Mouse (Mus musculus) liver, embryonic 14.5 days (tissue): Measurements from ENCODE around the gene Optc. TPM values are rescaled to one million over a fixed set of nuclear protein-coding genes. Genes with fewer than 3 reads are reported as not detected.

Source experiments
- ATAC-seq: fragments of 200-750 bp; cut with Nextera tagmentation; 2 replicates; pipeline ENCODE4 v1.8.0; 2017; ENCODE audit warnings: moderate number of reproducible peaks, mild to moderate bottlenecking, moderate library complexity; ENCODE audit not compliant: insufficient read depth
- DNase-seq, 3 experiments: peaks; one replicate each; pipeline ENCODE4 v3.0.0-alpha.2; 2012 to 2013; ENCODE audit warnings: low read depth in 3 of 3, low spot score in 3 of 3
- H3K27ac ChIP-seq: fragments of 300-500 bp; sonication (generic); 2 replicates; pipeline ENCODE4 v1.5.1; 2014; ENCODE audit warnings: moderate library complexity, mild to moderate bottlenecking, control low read depth, inconsistent platforms
- H3K27me3 ChIP-seq: fragments of 300-500 bp; sonication (generic); 2 replicates; pipeline ENCODE4 v1.6.1; 2014; ENCODE audit warnings: mild to moderate bottlenecking, low read length, moderate library complexity; ENCODE audit not compliant: control insufficient read depth, insufficient read depth
- H3K36me3 ChIP-seq: fragments of 300-500 bp; sonication (generic); replicated peaks from 2 replicates; pipeline ENCODE4 v1.6.1; 2014; ENCODE audit warnings: low read depth; ENCODE audit not compliant: control insufficient read depth, insufficient read depth
- H3K4me1 ChIP-seq, 2 experiments: fragments of 200-500 bp in 1 of 2; fragments of 300-500 bp in 1 of 2; sonication (generic) in 1 of 2; replicated peaks; 2 replicates each; pipeline ENCODE4 v1.6.1; 2012 to 2014; ENCODE audit warnings: antibody characterized with exemption in 1 of 2, inconsistent platforms in 1 of 2, low read length in 1 of 2; ENCODE audit not compliant: control insufficient read depth in 2 of 2, insufficient read depth in 2 of 2
- H3K4me2 ChIP-seq: fragments of 300-500 bp; sonication (generic); 2 replicates; pipeline ENCODE4 v1.6.1; 2014; ENCODE audit warnings: low read depth, mild to moderate bottlenecking, control low read depth, moderate library complexity
- H3K4me3 ChIP-seq, 2 experiments: fragments of 200-500 bp in 1 of 2; fragments of 300-500 bp in 1 of 2; sonication (generic) in 1 of 2; 2 replicates each; pipeline ENCODE4 v1.5.1; 2012 to 2014; ENCODE audit warnings: low read depth in 2 of 2, low read length in 2 of 2, mild to moderate bottlenecking in 2 of 2, control low read depth in 1 of 2, inconsistent platforms in 1 of 2, moderate library complexity in 1 of 2; ENCODE audit not compliant: insufficient read depth in 1 of 2
- H3K9ac ChIP-seq: fragments of 300-500 bp; sonication (generic); replicated peaks from 2 replicates; pipeline ENCODE4 v1.6.1; 2014; ENCODE audit warnings: mild to moderate bottlenecking, control low read depth, moderate library complexity
- H3K9me3 ChIP-seq: fragments of 300-500 bp; sonication (generic); 2 replicates; pipeline ENCODE4 v1.6.1; 2016; ENCODE audit warnings: low read length, mixed read lengths; ENCODE audit not compliant: control insufficient read depth
- CTCF ChIP-seq: IDR thresholded peaks from 2 replicates; pipeline ENCODE4 v1.5.1; 2016; ENCODE audit warnings: antibody characterized with exemption, low read depth, control low read depth
- EP300 ChIP-seq: IDR thresholded peaks from 2 replicates; pipeline ENCODE4 v1.6.1; 2016; ENCODE audit warnings: antibody characterized with exemption, low read depth
- WGBS: fragments of 180-500 bp; shearing (Covaris S2); extraction: QIAGEN DNeasy Blood & Tissue Kit; methylation state at CpG from one replicate; pipeline ENCODE4 v1.1.7; 2014; ENCODE audit not compliant: insufficient replicate concordance; 5-methylcytosine and 5-hydroxymethylcytosine counted together
- polyA plus RNA-seq, 2 experiments: library from polyadenylated mRNA; depleted of rRNA in 1 of 2; stranded (reverse) in 1 of 2; unstranded in 1 of 2; fragments of >200 nt; fragmentation: Nextera tagmentation in 1 of 2; extraction: Ambion mirVana in 1 of 2; gene quantifications; 2 replicates each; pipeline versions ENCODE4 v1.2.1 to v1.2.3; 2012 to 2014

Optc gene
- polyA plus RNA-seq, 2 experiments: 0.11 TPM; not detected in 1

GRCm38 (mm10) chr1:133887538-133888250, 20.1 kb downstream of the Optc start:
- TF ChIP-seq CTCF: no peak
- no peak for TF ChIP-seq EP300
- no peaks in the 10 kb centered on the region for H3K9me3 ChIP-seq
- no peaks in the 10 kb centered on the region for H3K27me3 ChIP-seq
- H3K27ac ChIP-seq: peak overlapping the region; percentile 15
- H3K4me2 ChIP-seq: peak overlapping the region; percentile 43
- peaks cover 44 to 78% of the 10 kb centered on the region in 2 experiments for H3K4me1 ChIP-seq
- peak; percentile 72 for ATAC-seq
- H3K9ac ChIP-seq: no peak overlapping the region
- peak in 1 of 3 experiments; percentile 60 for DNase-seq
- 20% methylated on average over 5 of the region's 5 CpGs for WGBS
- no peaks in the 10 kb centered on the region for H3K36me3 ChIP-seq
- no peak overlapping the region for H3K4me3 ChIP-seq

GRCm38 (mm10) chr1:133887044-133887443, 20.8 kb downstream of the Optc start:
- H3K4me3 ChIP-seq: no peak overlapping the region
- peaks cover 44 to 72% of the 10 kb centered on the region in 2 experiments for H3K4me1 ChIP-seq
- DNase-seq: no peak
- no peak overlapping the region for H3K9ac ChIP-seq
- WGBS: 7% methylated on average over 8 of the region's 8 CpGs
- no peaks in the 10 kb centered on the region for H3K9me3 ChIP-seq
- no peak for ATAC-seq
- no peaks in the 10 kb centered on the region for H3K36me3 ChIP-seq
- H3K4me2 ChIP-seq: peak overlapping the region; percentile 43
- H3K27me3 ChIP-seq: no peaks in the 10 kb centered on the region
- TF ChIP-seq EP300 (no peak), CTCF (no peak)
- no peak overlapping the region for H3K27ac ChIP-seq

GRCm38 (mm10) chr1:133886431-133886830, 21.4 kb downstream of the Optc start:
- Histone ChIP-seq H3K9me3 (no peaks in the 10 kb centered on the region), H3K27ac (no peak overlapping the region), H3K4me2 (peak overlapping the region; percentile 43), H3K36me3 (no peaks in the 10 kb centered on the region), H3K27me3 (no peaks in the 10 kb centered on the region), H3K9ac (no peak overlapping the region), H3K4me1 (peaks cover 44 to 66% of the 10 kb centered on the region in 2 experiments), H3K4me3 (no peak overlapping the region)
- WGBS: 47% methylated on average over 6 of the region's 6 CpGs
- DNase-seq: no peak
- ATAC-seq: no peak
- TF ChIP-seq EP300 (no peak), CTCF (no peak)

GRCm38 (mm10) chr1:133885811-133886210, 22.0 kb downstream of the Optc start:
- no peak for TF ChIP-seq EP300
- TF ChIP-seq CTCF: no peak

GRCm38 (mm10) chr1:133884746-133885145, 23.1 kb downstream of the Optc start:
- no peak overlapping the region for H3K27ac ChIP-seq
- no peaks in the 10 kb centered on the region for H3K36me3 ChIP-seq
- H3K27me3 ChIP-seq: no peaks in the 10 kb centered on the region
- H3K9ac ChIP-seq: no peak overlapping the region
- 80% methylated on average over 9 of the region's 9 CpGs for WGBS
- no peak for TF ChIP-seq CTCF
- no peak for TF ChIP-seq EP300
- peaks cover 30 to 51% of the 10 kb centered on the region in 2 experiments for H3K4me1 ChIP-seq
- H3K4me3 ChIP-seq: no peak overlapping the region
- no peaks in the 10 kb centered on the region for H3K9me3 ChIP-seq
- no peak for DNase-seq
- no peak overlapping the region for H3K4me2 ChIP-seq
- no peak for ATAC-seq

More at GRCm38 (mm10) chr1:133885811-133886210, 22.0 kb downstream of the Optc start:
- peak overlapping the region; percentile 19 for H3K4me2 ChIP-seq
- H3K27ac ChIP-seq: no peak overlapping the region
- ATAC-seq (peak; percentile 69), DNase-seq (peak in 1 of 3 experiments; percentile 61)
- peaks cover 39 to 61% of the 10 kb centered on the region in 2 experiments for H3K4me1 ChIP-seq
- no peaks in the 10 kb centered on the region for H3K9me3 ChIP-seq
- no peaks in the 10 kb centered on the region for H3K27me3 ChIP-seq
- H3K36me3 ChIP-seq: no peaks in the 10 kb centered on the region
- WGBS: 38% methylated on average over 7 of the region's 7 CpGs
- no peak overlapping the region for H3K4me3 ChIP-seq
- H3K9ac ChIP-seq: no peak overlapping the region
